Mouse (Mus musculus): Measurements from ENCODE around the gene Ctns.

GRCm38 (mm10) chr11:73144261-73144681, 54.6 kb downstream of the Ctns start:
- TF ChIP-seq SMC3 (IDR thresholded peaks at IDR 0.05; ENCODE audit: low read depth, low read length) (no peak), MAFK (IDR thresholded peaks at IDR 0.05; ENCODE audit: insufficient replicate concordance, low read length) (no peak)

Measured in CH12.LX (cell line).